Mouse (Mus musculus) intestine, embryonic 14.5 days (tissue): ENCODE data around the gene Tec. TPM values are rescaled to one million over a fixed set of nuclear protein-coding genes. Genes with fewer than 3 reads are reported as not detected.

ENCODE experiments used
- ATAC-seq: fragments of 200-750 bp; cut with Nextera tagmentation; replicated peaks from 2 replicates; pipeline ENCODE4 v1.8.0; 2017; ENCODE audit warnings: low read depth, moderate number of reproducible peaks, moderate TSS enrichment, moderate library complexity; ENCODE audit not compliant: low FRiP score, low TSS enrichment
- DNase-seq: peaks from one replicate; pipeline ENCODE4 v3.0.0-alpha.2; 2018; ENCODE audit warnings: low spot score
- H3K27ac ChIP-seq: fragments of 300-500 bp; sonication (generic); 2 replicates; pipeline ENCODE4 v1.5.1; 2014; ENCODE audit warnings: low read depth, mild to moderate bottlenecking, control low read depth
- H3K27me3 ChIP-seq: fragments of 300-500 bp; sonication (generic); replicated peaks from 2 replicates; pipeline ENCODE4 v1.6.1; 2014; ENCODE audit warnings: low read length, control low read depth; ENCODE audit not compliant: control insufficient read depth, insufficient read depth
- H3K36me3 ChIP-seq: fragments of 300-500 bp; sonication (generic); 2 replicates; pipeline ENCODE4 v1.6.1; 2014; ENCODE audit warnings: low read length, control low read depth; ENCODE audit not compliant: control insufficient read depth, insufficient read depth
- H3K4me1 ChIP-seq: fragments of 300-500 bp; sonication (generic); replicated peaks from 2 replicates; pipeline ENCODE4 v1.6.1; 2014; ENCODE audit warnings: low read length, control low read depth, mixed read lengths; ENCODE audit not compliant: control insufficient read depth, insufficient read depth
- H3K4me2 ChIP-seq: fragments of 300-500 bp; sonication (generic); 2 replicates; pipeline ENCODE4 v1.6.1; 2014; ENCODE audit warnings: low read length
- H3K4me3 ChIP-seq: fragments of 300-500 bp; sonication (generic); 2 replicates; pipeline ENCODE4 v1.5.1; 2014; ENCODE audit warnings: low read depth, low read length, control low read depth, mixed read lengths
- H3K9ac ChIP-seq: fragments of 300-500 bp; sonication (generic); 2 replicates; pipeline ENCODE4 v1.6.1; 2014; ENCODE audit warnings: mild to moderate bottlenecking, low read length
- H3K9me3 ChIP-seq: fragments of 300-500 bp; sonication (generic); 2 replicates; pipeline ENCODE4 v1.6.1; 2016; ENCODE audit warnings: low read length, control low read depth; ENCODE audit not compliant: control insufficient read depth
- WGBS: fragments of 180-500 bp; shearing (Covaris S2); extraction: QIAGEN DNeasy Blood & Tissue Kit; methylation state at CpG from one replicate; pipeline ENCODE4 v1.1.7; 2014; 5-methylcytosine and 5-hydroxymethylcytosine counted together
- polyA plus RNA-seq: library from polyadenylated mRNA; unstranded; fragments of >200 nt; fragmentation: Nextera tagmentation; extraction: Ambion mirVana; gene quantifications from 2 replicates; pipeline ENCODE4 v1.2.1, GENCODE M21; 2014

Gene Tec
- polyA plus RNA-seq, 1 experiment from 2014 or later = 13.7 TPM

- Histone ChIP-seq H3K9ac (no peak overlapping the region), H3K4me2 (no peak overlapping the region), H3K4me1 (peaks cover 11% of the 10 kb centered on the region), H3K36me3 (no peaks in the 10 kb centered on the region), H3K27me3 (no peaks in the 10 kb centered on the region), H3K9me3 (no peaks in the 10 kb centered on the region), H3K27ac (no peak overlapping the region), H3K4me3 (no peak overlapping the region)
- ATAC-seq (no peak), DNase-seq (no peak)
- WGBS = 60% methylated on average over 2 of the region's 2 CpGs
Measured at GRCm38 (mm10) chr5:72853365-72853764, 14.9 kb downstream of the Tec start.

- no peaks in the 10 kb centered on the region for H3K9me3 ChIP-seq
- no peak overlapping the region for H3K27ac ChIP-seq
- H3K4me1 ChIP-seq = peaks cover 11% of the 10 kb centered on the region
- H3K9ac ChIP-seq = no peak overlapping the region
- no peaks in the 10 kb centered on the region for H3K27me3 ChIP-seq
- no peak overlapping the region for H3K4me2 ChIP-seq
- 76% methylated on average over 7 of the region's 7 CpGs for WGBS
- ATAC-seq (no peak), DNase-seq (no peak)
- no peaks in the 10 kb centered on the region for H3K36me3 ChIP-seq
- no peak overlapping the region for H3K4me3 ChIP-seq
Measured at GRCm38 (mm10) chr5:72852301-72852995, 15.8 kb downstream of the Tec start.

GRCm38 (mm10) chr5:72851674-72852098, 16.6 kb downstream of the Tec start:
- H3K9ac ChIP-seq = no peak overlapping the region
- WGBS = 76% methylated on average over 4 of the region's 4 CpGs
- H3K36me3 ChIP-seq = no peaks in the 10 kb centered on the region
- DNase-seq (no peak), ATAC-seq (no peak)
- no peaks in the 10 kb centered on the region for H3K9me3 ChIP-seq
- H3K27ac ChIP-seq = no peak overlapping the region
- H3K4me2 ChIP-seq = no peak overlapping the region
- H3K4me1 ChIP-seq = peaks cover 11% of the 10 kb centered on the region
- H3K27me3 ChIP-seq = no peaks in the 10 kb centered on the region
- no peak overlapping the region for H3K4me3 ChIP-seq

GRCm38 (mm10) chr5:72850926-72851673, 17.2 kb downstream of the Tec start:
- Histone ChIP-seq H3K36me3 (no peaks in the 10 kb centered on the region), H3K9me3 (no peaks in the 10 kb centered on the region), H3K4me2 (no peak overlapping the region), H3K9ac (no peak overlapping the region), H3K27ac (no peak overlapping the region), H3K4me1 (peaks cover 9% of the 10 kb centered on the region), H3K27me3 (no peaks in the 10 kb centered on the region), H3K4me3 (no peak overlapping the region)
- ATAC-seq (no peak), DNase-seq (no peak)
- WGBS = 86% methylated on average over 12 of the region's 12 CpGs

GRCm38 (mm10) chr5:72848889-72849435, 19.3 kb downstream of the Tec start:
- no peak overlapping the region for H3K4me2 ChIP-seq
- 76% methylated on average over 6 of the region's 6 CpGs for WGBS
- DNase-seq (no peak), ATAC-seq (no peak)
- H3K4me3 ChIP-seq = no peak overlapping the region
- no peaks in the 10 kb centered on the region for H3K27me3 ChIP-seq
- no peak overlapping the region for H3K27ac ChIP-seq
- H3K4me1 ChIP-seq = peaks cover 6% of the 10 kb centered on the region
- no peak overlapping the region for H3K9ac ChIP-seq
- H3K36me3 ChIP-seq = no peaks in the 10 kb centered on the region
- H3K9me3 ChIP-seq = no peaks in the 10 kb centered on the region

- H3K9me3 ChIP-seq = no peaks in the 10 kb centered on the region
- no peak overlapping the region for H3K27ac ChIP-seq
- H3K27me3 ChIP-seq = no peaks in the 10 kb centered on the region
- 29% methylated on average over 2 of the region's 4 CpGs for WGBS
- ATAC-seq (no peak), DNase-seq (no peak)
- H3K4me1 ChIP-seq = peaks cover 9% of the 10 kb centered on the region
- H3K4me3 ChIP-seq = no peak overlapping the region
- H3K9ac ChIP-seq = no peak overlapping the region
- H3K36me3 ChIP-seq = no peaks in the 10 kb centered on the region
- H3K4me2 ChIP-seq = no peak overlapping the region
Measured at GRCm38 (mm10) chr5:72846712-72847111, 21.6 kb downstream of the Tec start.

- H3K36me3 ChIP-seq = no peaks in the 10 kb centered on the region
- ATAC-seq (no peak), DNase-seq (no peak)
- 80% methylated on average over 9 of the region's 9 CpGs for WGBS
- H3K27me3 ChIP-seq = no peaks in the 10 kb centered on the region
- no peak overlapping the region for H3K9ac ChIP-seq
- H3K4me3 ChIP-seq = no peak overlapping the region
- H3K27ac ChIP-seq = no peak overlapping the region
- no peak overlapping the region for H3K4me2 ChIP-seq
- peaks cover 9% of the 10 kb centered on the region for H3K4me1 ChIP-seq
- peaks cover 2% of the 10 kb centered on the region; the same call in 1 of the 2 replicates for H3K9me3 ChIP-seq
Measured at GRCm38 (mm10) chr5:72845928-72846630, 22.2 kb downstream of the Tec start.

- Histone ChIP-seq H3K4me1 (peaks cover 9% of the 10 kb centered on the region), H3K4me2 (no peak overlapping the region), H3K4me3 (no peak overlapping the region), H3K27ac (no peak overlapping the region), H3K36me3 (no peaks in the 10 kb centered on the region), H3K27me3 (no peaks in the 10 kb centered on the region), H3K9me3 (peaks cover 7% of the 10 kb centered on the region; the same call in 1 of the 2 replicates), H3K9ac (no peak overlapping the region)
- ATAC-seq = no peak
- DNase-seq = no peak
- WGBS = 53% methylated on average over 7 of the region's 7 CpGs
Measured at GRCm38 (mm10) chr5:72844776-72845495, 23.3 kb downstream of the Tec start.
